Mouse (Mus musculus) forebrain, embryonic 14.5 days (tissue): ENCODE measurements at regions not wholly inside any gene's neighbourhood (a gene's known extent, or its start where the extent isn't known, plus 50 kb on each side); places are given as distances from the start of the nearest gene placed in this dataset.
A peak's percentile ranks its signal among the peaks of the same experiment; 100 is the strongest.

Source experiments
- ATAC-seq: fragments of 200-750 bp; cut with Nextera tagmentation; 2 replicates; pipeline ENCODE4 v1.8.0; 2017; ENCODE audit warnings: mild to moderate bottlenecking, moderate library complexity
- DNase-seq: peaks from one replicate; pipeline ENCODE4 v3.0.0-alpha.2; 2015; ENCODE audit warnings: low spot score
- H3K27ac ChIP-seq: fragments of 300-500 bp; sonication (generic); 2 replicates; pipeline ENCODE4 v1.5.1; 2014; ENCODE audit warnings: low read depth, mild to moderate bottlenecking, control low read depth, low read length, moderate library complexity
- H3K27me3 ChIP-seq: fragments of 300-500 bp; sonication (generic); replicated peaks from 2 replicates; pipeline ENCODE4 v1.6.1; 2014; ENCODE audit warnings: low read length, control low read depth, mixed read lengths; ENCODE audit not compliant: control insufficient read depth, insufficient read depth
- H3K36me3 ChIP-seq: fragments of 300-500 bp; sonication (generic); 2 replicates; pipeline ENCODE4 v1.6.1; 2014; ENCODE audit warnings: low read length, control low read depth; ENCODE audit not compliant: control insufficient read depth, insufficient read depth
- H3K4me1 ChIP-seq: fragments of 300-500 bp; sonication (generic); 2 replicates; pipeline ENCODE4 v1.6.1; 2014; ENCODE audit warnings: antibody characterized with exemption, low read length, control low read depth; ENCODE audit not compliant: control insufficient read depth, insufficient read depth
- H3K4me2 ChIP-seq: fragments of 300-500 bp; sonication (generic); 2 replicates; pipeline ENCODE4 v1.6.1; 2014; ENCODE audit warnings: mild to moderate bottlenecking, control low read depth, low read length
- H3K4me3 ChIP-seq: fragments of 300-500 bp; sonication (generic); 2 replicates; pipeline ENCODE4 v1.5.1; 2014; ENCODE audit warnings: low read depth, low read length, control low read depth
- H3K9ac ChIP-seq: fragments of 300-500 bp; sonication (generic); 2 replicates; pipeline ENCODE4 v1.6.1; 2014; ENCODE audit warnings: mild to moderate bottlenecking, low read length, control low read depth, moderate library complexity
- H3K9me3 ChIP-seq: fragments of 300-500 bp; sonication (generic); replicated peaks from 2 replicates; pipeline ENCODE4 v1.6.1; 2016; ENCODE audit warnings: low read length, control low read depth, mixed read lengths; ENCODE audit not compliant: control insufficient read depth
- WGBS: fragments of 180-500 bp; shearing (Covaris S2); extraction: QIAGEN DNeasy Blood & Tissue Kit; methylation state at CpG from one replicate; pipeline ENCODE4 v1.1.7; 2014; 5-methylcytosine and 5-hydroxymethylcytosine counted together

DNA sequence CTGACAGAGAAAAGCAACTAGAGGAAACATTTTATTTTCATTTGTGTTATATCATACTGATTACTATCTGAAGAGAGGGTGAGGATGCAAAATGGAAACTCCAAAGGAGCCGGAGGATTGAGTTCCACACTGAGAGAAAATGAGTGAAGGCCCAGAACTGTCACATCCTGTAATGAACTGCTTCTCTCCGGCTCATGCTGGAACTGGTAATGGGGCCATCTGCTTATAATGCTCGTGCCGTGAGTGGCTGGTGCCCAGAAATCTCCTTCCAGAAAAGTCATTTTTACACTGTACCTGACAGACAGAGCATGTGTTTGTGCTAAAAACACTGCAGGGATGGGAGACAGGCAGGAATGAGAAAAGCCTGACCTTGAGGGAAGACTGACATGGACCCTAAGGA lies 483.5 kb upstream of the Pkdcc start:
- H3K9ac ChIP-seq: no peak overlapping the region
- no peaks in the 10 kb centered on the region for H3K4me1 ChIP-seq
- H3K36me3 ChIP-seq: no peaks in the 10 kb centered on the region
- H3K4me3 ChIP-seq: no peak overlapping the region
- H3K27ac ChIP-seq: no peak overlapping the region
- WGBS: 86% methylated on average over 4 of the region's 4 CpGs
- no peaks in the 10 kb centered on the region for H3K27me3 ChIP-seq
- no peaks in the 10 kb centered on the region for H3K9me3 ChIP-seq
- ATAC-seq (no peak; the same call in 1 of the 2 replicates), DNase-seq (peak; percentile 24)
- no peak overlapping the region for H3K4me2 ChIP-seq

- Histone ChIP-seq H3K27me3 (no peaks in the 10 kb centered on the region), H3K9ac (no peak overlapping the region), H3K4me3 (no peak overlapping the region), H3K4me1 (no peaks in the 10 kb centered on the region), H3K9me3 (no peaks in the 10 kb centered on the region), H3K27ac (no peak overlapping the region), H3K4me2 (no peak overlapping the region), H3K36me3 (no peaks in the 10 kb centered on the region)
- DNase-seq (peak; percentile 4), ATAC-seq (no peak)
- 96% methylated on average over 1 of the region's 1 CpGs for WGBS
These were observed 472.6 kb upstream of the Pkdcc start for GRCm38 (mm10) chr17:82742445-82742844.

GRCm38 (mm10) chr17:82757400-82757799 lies 457.7 kb upstream of the Pkdcc start:
- Histone ChIP-seq H3K27ac (no peak overlapping the region), H3K27me3 (no peaks in the 10 kb centered on the region), H3K4me1 (no peaks in the 10 kb centered on the region), H3K4me3 (no peak overlapping the region), H3K9me3 (no peaks in the 10 kb centered on the region), H3K36me3 (no peaks in the 10 kb centered on the region), H3K9ac (no peak overlapping the region), H3K4me2 (no peak overlapping the region)
- ATAC-seq (no peak), DNase-seq (peak; percentile 8)
- WGBS: 59% methylated on average over 3 of the region's 3 CpGs

DNA sequence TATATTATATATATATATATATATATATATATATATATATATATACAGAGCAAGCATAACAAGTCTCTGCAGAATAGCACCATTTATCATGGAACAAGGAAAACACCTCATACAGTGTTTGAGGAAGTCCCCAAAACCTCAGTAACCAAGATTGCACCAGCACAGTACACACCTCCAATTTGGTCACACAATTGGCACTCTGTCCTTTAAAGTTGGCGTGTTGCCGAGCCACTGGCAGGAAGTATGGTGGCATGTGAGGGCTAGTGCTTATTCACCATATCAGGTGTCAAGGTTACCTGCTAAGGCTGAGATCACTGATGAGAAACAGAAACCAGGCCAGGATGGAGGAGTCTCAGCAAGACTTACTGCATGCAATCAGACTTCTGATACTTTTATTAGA lies 436.0 kb upstream of the Pkdcc start:
- Histone ChIP-seq H3K27me3 (no peaks in the 10 kb centered on the region), H3K9ac (no peak overlapping the region), H3K4me1 (no peaks in the 10 kb centered on the region), H3K4me2 (no peak overlapping the region), H3K27ac (no peak overlapping the region), H3K36me3 (no peaks in the 10 kb centered on the region), H3K9me3 (no peaks in the 10 kb centered on the region), H3K4me3 (no peak overlapping the region)
- no peak for ATAC-seq
- DNase-seq: no peak
- WGBS: 90% methylated on average over 2 of the region's 2 CpGs

DNA sequence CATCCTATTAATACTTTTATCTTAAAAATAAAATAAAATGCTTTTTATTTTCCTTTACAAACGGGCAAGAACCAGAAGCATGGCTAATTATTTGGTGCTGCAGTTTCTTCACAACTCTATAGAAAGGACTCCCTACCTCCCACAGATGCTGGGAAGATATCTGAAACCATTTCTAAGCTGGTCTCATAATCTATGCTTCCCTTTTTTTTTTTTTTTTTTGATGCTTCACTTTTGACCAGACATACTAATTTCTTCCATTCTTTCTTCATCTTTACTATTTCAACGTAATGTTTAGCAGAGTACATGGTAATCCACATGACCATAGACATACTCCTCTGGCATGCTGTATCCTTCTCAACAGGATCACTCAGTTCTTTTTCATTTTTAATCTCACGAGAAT lies 393.0 kb upstream of the Pkdcc start:
- Histone ChIP-seq H3K4me2 (no peak overlapping the region), H3K36me3 (no peaks in the 10 kb centered on the region), H3K27ac (no peak overlapping the region), H3K27me3 (no peaks in the 10 kb centered on the region), H3K4me3 (no peak overlapping the region), H3K4me1 (no peaks in the 10 kb centered on the region; the same call in 1 of the 2 replicates), H3K9ac (no peak overlapping the region), H3K9me3 (no peaks in the 10 kb centered on the region; the same call in 1 of the 2 replicates)
- 76% methylated on average over 3 of the region's 3 CpGs for WGBS
- DNase-seq (no peak), ATAC-seq (no peak)

GRCm38 (mm10) chr17:82824057-82824456 lies 391.0 kb upstream of the Pkdcc start:
- Histone ChIP-seq H3K4me2 (no peak overlapping the region), H3K4me1 (no peaks in the 10 kb centered on the region), H3K4me3 (no peak overlapping the region), H3K27ac (no peak overlapping the region), H3K27me3 (no peaks in the 10 kb centered on the region), H3K9ac (no peak overlapping the region), H3K9me3 (no peaks in the 10 kb centered on the region; the same call in 1 of the 2 replicates), H3K36me3 (no peaks in the 10 kb centered on the region)
- 82% methylated on average over 7 of the region's 7 CpGs for WGBS
- ATAC-seq (no peak), DNase-seq (no peak)

DNA sequence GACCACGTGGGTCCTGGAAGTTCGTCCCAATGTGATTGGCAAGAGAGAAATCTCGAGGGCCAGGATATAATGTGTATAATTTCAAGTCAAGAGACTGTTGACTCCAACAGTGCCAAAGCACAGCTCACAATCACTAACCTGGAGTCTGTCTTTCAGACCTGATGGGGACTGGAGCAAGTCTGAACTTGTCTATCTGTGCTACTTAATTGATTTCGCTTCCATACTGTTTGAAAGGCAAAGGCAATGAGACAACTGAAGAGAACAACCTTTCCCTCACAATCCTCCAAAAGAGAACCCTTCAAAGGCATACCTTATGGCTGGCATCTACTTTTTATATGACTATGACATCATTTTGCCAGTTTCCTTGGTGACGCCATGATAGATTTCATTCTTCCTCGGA lies 390.5 kb upstream of the Pkdcc start:
- no peak overlapping the region for H3K9ac ChIP-seq

DNA sequence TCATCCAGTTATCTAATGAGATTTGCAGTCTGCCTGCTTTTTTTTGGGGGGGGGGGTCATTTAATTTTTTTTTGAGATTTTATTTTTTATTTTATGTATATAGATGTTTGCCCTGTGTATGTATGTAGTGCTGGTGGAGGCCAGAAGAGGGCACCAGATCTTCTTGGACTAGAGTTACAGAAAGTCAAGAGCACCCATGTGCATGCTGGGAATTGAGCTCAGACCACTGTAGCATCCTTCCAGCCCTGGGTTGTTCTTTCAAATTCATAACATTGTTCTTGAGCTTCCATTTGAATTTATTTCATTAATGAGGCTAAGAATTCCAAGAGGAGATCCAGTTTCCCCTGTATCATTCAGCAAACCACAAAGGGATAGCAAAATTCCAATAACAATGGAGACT lies 387.9 kb upstream of the Pkdcc start:
- Histone ChIP-seq H3K27ac (no peak overlapping the region), H3K4me1 (no peaks in the 10 kb centered on the region), H3K4me2 (no peak overlapping the region), H3K9me3 (no peaks in the 10 kb centered on the region; the same call in 1 of the 2 replicates), H3K36me3 (no peaks in the 10 kb centered on the region), H3K9ac (no peak overlapping the region), H3K27me3 (no peaks in the 10 kb centered on the region), H3K4me3 (no peak overlapping the region)
- ATAC-seq (no peak), DNase-seq (no peak)

More for the DNA sequence above, 390.5 kb upstream of the Pkdcc start:
- H3K9me3 ChIP-seq: no peaks in the 10 kb centered on the region; the same call in 1 of the 2 replicates
- H3K4me2 ChIP-seq: no peak overlapping the region
- no peaks in the 10 kb centered on the region for H3K36me3 ChIP-seq
- H3K27ac ChIP-seq: no peak overlapping the region
- H3K27me3 ChIP-seq: no peaks in the 10 kb centered on the region
- 91% methylated on average over 6 of the region's 6 CpGs for WGBS
- H3K4me3 ChIP-seq: no peak overlapping the region
- DNase-seq (no peak), ATAC-seq (no peak)
- H3K4me1 ChIP-seq: no peaks in the 10 kb centered on the region

- Histone ChIP-seq H3K9me3 (no peaks in the 10 kb centered on the region; the same call in 1 of the 2 replicates), H3K4me3 (no peak overlapping the region), H3K27me3 (no peaks in the 10 kb centered on the region), H3K9ac (no peak overlapping the region), H3K4me2 (no peak overlapping the region), H3K4me1 (no peaks in the 10 kb centered on the region), H3K27ac (no peak overlapping the region), H3K36me3 (no peaks in the 10 kb centered on the region)
- no peak for ATAC-seq
- 89% methylated on average over 8 of the region's 8 CpGs for WGBS
- DNase-seq: no peak
These were observed 387.3 kb upstream of the Pkdcc start for GRCm38 (mm10) chr17:82827841-82828240.
